Mouse (Mus musculus): Measurements from ENCODE around the gene Spock1. TPM values are rescaled to one million over a fixed set of nuclear protein-coding genes. Genes with fewer than 3 reads are reported as not detected.

Gene Spock1
- under 1 TPM; 0.12 to 0.46 (median 0.28) TPM for total RNA-seq (2022)

DNA sequence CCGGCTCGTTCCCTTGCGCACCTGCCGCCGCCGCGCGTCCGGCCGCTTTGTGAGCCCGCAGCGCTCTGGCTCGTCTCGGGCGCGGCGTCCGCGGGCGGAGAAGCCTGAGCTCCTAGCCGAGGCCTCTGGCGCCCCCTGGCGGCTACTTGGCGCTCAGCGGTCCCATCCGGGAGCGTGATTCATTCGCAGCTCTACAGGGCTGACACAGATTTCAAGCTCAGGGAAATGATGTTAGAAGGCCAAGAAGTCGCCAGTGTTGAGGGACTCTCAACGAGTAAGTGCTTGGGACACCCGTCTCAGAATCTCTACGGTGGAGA lies at the start of gene Spock1:
Gene Spock1 (minus strand): TSS at position 67 of the 317 bp plus-strand sequence.
- DNase-seq (ENCODE audit: low spot score in 2 of 2) = peak; percentile 38 to 49

DNA sequence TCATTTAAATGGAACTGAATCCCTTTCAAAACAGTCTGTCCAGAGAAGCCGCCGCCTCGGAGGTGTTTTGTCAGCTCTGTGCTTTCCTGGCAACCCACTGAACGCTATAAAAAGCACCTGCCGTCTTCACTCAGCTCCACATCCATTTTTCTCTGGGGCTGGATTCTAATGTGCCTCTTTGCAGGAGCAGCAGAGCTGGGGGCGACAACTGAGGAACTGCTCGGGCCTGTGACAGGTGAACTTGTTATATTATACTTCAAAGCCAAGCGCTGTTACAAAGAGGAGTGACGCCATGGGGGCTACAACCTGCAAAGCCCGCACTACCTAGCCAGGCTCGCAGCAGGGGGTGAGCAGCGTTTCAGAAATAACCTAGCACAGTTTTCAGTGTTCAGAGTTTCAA lies 42.0 kb upstream of the Spock1 start:
- DNase-seq (ENCODE audit: low spot score in 2 of 2) = no peak

- DNase-seq (ENCODE audit: low spot score in 2 of 2) = no peak
Measured at GRCm38 (mm10) chr13:57949513-57949912, 41.4 kb upstream of the Spock1 start.

DNA sequence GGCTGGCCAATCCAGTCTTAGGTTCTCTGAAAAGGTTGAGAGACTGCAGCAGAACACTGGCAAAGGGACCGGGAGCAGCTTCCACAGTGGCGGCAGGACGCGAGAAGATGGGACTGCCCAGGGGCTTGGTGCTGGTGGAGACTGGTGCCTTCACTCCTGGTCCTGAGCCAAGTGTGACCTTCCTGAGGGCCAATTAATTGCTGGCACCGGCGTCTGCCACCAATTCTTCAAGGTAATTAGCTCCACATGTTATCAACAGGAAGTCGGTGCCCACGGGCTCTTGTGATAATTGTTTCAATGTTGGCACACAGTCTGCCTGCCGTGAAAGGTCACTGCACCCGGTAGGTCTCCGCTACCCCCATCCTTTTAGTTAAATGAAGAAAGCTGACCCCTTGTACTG lies 37.1 kb upstream of the Spock1 start:
- DNase-seq (ENCODE audit: low spot score in 2 of 2) = no peak

DNA sequence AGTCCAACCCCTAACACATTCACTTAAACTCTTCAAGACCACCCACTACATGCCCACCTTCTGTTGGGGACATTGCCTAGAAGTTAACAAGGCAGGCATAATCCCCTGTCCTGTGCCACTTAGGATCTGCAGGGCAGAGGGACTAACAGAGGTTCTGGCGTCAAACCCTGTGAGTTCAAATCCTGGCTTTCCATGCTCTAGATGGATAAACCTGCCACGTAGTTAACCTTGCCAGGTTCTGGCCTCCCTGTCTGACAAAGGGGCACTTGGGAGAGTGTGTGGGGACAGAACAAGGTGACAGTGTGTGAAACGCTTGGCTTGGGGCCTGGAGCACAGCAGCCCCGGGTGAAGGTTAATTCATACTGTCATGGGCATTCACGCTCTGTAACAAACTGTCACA lies 36.3 kb upstream of the Spock1 start:
- DNase-seq (ENCODE audit: low spot score in 2 of 2) = no peak

GRCm38 (mm10) chr13:57943900-57944299 lies 35.8 kb upstream of the Spock1 start:
- DNase-seq (ENCODE audit: low spot score in 2 of 2) = no peak

DNA sequence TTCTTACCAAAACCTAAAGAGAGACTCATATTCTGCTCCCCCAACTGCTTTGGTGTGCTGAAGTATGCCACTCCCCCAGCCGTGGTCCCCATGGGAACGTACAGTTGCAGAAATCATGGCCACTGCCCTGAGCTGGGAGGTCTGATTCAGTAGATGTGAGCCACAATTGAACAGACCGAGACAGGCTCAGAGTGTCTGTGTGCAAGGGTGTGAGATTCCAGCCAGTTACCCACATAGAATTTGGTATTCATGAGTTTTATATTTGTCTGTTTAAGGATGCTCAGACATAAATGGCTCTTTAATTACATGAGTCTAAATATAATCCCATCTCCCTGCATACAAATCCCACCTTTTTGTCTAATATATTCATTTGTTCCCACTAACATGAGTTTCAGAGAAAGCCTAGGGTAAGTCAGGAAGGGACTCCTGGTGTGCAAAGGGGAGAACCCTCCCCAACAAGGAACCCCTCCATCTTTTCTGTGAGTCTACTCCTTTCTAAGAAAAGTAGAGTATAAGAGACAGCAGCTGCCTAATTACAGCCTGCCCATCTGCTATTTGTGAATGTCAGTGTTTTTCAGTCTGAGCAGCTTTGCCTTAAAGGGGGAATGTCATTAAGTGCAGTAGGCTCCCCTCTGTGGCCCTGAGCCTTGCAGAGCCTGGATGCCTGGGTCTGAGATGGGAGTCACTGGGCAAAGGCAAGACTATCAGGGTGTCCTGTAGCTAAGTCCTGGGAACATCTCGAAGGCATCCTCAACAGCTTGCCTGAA lies 29.5 kb upstream of the Spock1 start:
- DNase-seq (ENCODE audit: low spot score in 2 of 2) = no peak

GRCm38 (mm10) chr13:57931998-57932397 lies 23.9 kb upstream of the Spock1 start:
- DNase-seq (ENCODE audit: low spot score in 2 of 2) = no peak

- no peak for DNase-seq (ENCODE audit: low spot score in 2 of 2)
Measured at GRCm38 (mm10) chr13:57931376-57931775, 23.2 kb upstream of the Spock1 start.

DNA sequence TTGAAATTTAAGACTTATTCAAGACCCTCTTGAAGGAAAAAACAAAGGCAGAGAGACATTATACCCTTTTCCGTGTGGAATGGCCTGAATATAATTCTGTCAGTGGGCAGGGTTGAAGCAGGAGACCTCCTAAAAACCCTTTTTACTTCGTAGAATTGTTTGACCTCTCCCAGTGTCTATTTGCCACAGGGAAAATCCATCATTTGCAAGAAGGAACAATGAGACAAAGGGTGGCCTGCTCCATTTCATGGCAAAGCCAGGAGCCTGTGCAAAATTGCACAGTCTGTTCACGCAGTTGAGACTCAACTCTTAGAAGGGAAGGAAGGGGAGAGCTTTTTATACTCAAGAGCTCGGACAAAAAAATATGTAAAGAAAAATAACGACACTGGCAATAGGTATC lies 22.6 kb upstream of the Spock1 start:
- DNase-seq (ENCODE audit: low spot score in 2 of 2) = no peak

- no peak for DNase-seq (ENCODE audit: low spot score in 2 of 2)
Measured at GRCm38 (mm10) chr13:57930283-57930682, 22.2 kb upstream of the Spock1 start.

- DNase-seq (ENCODE audit: low spot score in 2 of 2) = no peak
Measured at GRCm38 (mm10) chr13:57919947-57920346, 11.8 kb upstream of the Spock1 start.

- DNase-seq (ENCODE audit: low spot score in 2 of 2) = no peak
Measured at GRCm38 (mm10) chr13:57911171-57911570, 3.0 kb upstream of the Spock1 start.

GRCm38 (mm10) chr13:57907428-57908265 lies 485 bp downstream of the Spock1 start:
- DNase-seq (ENCODE audit: low spot score in 2 of 2) = no peak

DNA sequence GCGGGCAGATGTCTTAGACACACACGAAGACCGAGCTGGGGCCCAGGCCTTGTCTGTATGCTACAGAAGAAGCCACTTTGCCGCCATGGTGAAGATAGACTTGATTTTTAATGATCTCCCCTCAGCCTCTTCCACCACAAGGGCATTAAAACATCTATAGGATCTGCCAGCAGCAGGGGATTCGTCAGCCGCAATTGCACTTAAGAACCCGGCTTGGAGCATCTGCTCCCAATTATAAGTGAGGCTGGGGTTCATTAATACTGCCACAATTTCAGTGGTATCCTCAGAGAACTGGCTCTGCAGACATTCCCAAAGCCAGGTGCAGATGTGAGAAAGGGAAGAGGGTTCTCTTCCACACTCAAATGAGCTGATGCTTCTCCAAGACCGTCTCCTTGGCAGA lies 13.5 kb downstream of the Spock1 start:
- no peak for DNase-seq (ENCODE audit: low spot score in 2 of 2)

DNA sequence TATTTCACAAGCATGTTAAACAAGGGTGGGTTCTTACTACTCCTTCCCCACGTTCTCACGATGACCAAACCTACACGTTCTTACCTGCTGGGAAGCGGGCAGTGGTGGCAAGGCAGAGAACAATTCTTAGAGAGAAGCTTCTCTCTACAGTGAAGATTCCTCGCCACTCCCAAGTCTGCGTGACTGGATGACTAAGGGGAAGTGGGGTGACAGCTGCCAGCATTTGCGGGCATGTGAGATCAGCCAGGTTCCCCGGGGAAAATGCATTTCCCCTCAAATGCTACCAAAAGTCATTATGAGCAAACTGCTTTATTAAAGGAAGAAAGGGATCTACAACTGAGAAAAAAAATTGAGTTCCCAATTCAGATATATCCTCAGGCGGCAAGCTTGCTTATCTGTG lies 18.4 kb downstream of the Spock1 start:
- DNase-seq (ENCODE audit: low spot score in 2 of 2) = no peak

DNA sequence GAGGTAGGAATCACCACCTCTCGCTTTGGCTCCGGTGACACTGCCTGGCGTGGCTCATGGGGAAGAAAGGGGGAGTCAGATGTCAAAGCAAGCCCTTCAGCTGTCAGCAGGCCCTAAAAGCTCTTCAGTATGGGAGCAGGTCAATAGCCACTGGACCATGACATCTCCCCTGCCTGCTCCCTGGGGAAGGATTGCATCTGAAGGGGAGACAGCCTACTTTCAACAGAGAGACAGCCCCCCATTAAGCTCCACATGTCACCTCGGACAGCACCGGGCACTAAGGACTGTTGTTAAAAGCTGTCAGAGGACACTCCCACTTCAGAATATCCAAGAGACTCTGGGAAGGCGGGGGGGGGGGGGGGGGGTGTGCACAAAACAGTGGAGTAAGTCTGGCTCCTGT lies 19.1 kb downstream of the Spock1 start:
- no peak for DNase-seq (ENCODE audit: low spot score in 2 of 2)

- DNase-seq (ENCODE audit: low spot score in 2 of 2) = no peak
Measured at GRCm38 (mm10) chr13:57879817-57880216, 28.3 kb downstream of the Spock1 start.

GRCm38 (mm10) chr13:57878797-57879196 lies 29.3 kb downstream of the Spock1 start:
- DNase-seq (ENCODE audit: low spot score in 2 of 2) = no peak

GRCm38 (mm10) chr13:57877782-57878181 lies 30.4 kb downstream of the Spock1 start:
- DNase-seq (ENCODE audit: low spot score in 2 of 2) = no peak

DNA sequence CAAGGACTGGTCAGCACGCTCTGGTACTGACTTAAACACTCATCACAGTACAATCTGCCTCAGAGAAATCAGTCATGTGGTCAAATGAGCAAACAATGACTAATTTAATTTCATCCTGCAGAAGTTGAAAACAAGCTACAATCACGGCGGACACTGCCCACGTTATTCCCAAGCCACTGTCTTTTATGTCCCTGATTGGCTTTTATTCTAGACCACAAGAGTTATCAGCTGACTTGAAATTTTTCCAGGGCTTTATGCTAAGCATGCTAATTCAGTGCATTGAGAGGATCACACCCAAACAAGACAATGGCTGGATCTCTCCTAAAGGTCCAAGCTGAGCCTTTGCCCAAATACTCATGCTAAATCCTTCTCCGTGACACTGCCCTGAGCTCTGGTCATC lies 31.2 kb downstream of the Spock1 start:
- no peak for DNase-seq (ENCODE audit: low spot score in 2 of 2)

DNA sequence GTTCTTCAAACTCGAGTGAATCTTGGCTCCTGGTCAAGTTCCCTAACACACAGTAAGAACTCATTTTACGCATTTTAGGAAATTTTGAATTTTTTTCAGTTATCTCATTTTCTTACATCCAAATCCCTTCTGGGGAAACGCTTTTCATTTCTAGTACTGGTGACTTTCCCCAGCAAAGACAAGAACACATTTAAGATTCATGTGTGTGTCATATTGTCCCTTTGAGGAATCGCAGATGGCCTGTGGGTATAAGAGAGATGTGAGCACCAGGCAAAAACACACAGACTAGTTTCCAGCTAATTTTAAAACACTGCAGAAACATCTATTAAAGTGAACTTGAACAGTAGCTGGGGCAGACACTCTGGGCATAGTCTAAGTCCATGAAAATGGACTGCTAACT lies 38.1 kb downstream of the Spock1 start:
- DNase-seq (ENCODE audit: low spot score in 2 of 2) = no peak

DNA sequence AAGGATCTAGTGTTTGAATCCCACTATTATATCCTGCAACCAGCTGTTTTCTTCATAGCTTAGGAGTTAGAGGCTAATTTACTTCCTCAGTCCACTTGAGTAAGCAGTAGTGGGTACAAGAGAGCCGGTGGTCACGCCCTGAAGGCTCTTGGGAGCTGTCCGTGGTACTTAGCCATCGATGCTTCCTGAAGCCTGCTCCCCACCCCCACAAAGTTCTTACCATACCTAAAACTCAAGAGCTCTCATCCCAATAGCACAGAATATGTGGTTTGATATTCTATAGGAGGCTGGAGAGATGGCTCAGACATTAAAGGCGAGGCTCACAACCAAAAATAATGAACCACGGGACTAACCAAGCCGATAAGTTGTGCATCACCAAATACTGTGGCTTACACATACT lies 40.5 kb downstream of the Spock1 start:
- no peak for DNase-seq (ENCODE audit: low spot score in 2 of 2)
